Mouse (Mus musculus): Measurements from ENCODE around the gene Klhdc8b. TPM values are rescaled to one million over a fixed set of nuclear protein-coding genes. Genes with fewer than 3 reads are reported as not detected.

Klhdc8b gene
- polyA plus RNA-seq, 1 experiment = 5.8 TPM

- Histone ChIP-seq H3K27ac (ENCODE audit: insufficient read depth, low read length) (peak within 1 kb of the TSS; percentile 88), H3K27me3 (ENCODE audit: control insufficient read depth, insufficient read depth, low read length, poor library complexity, severe bottlenecking) (no peaks in the 10 kb centered on the region), H3K36me3 (ENCODE audit: control insufficient read depth, insufficient read depth, low read length, poor library complexity, severe bottlenecking) (peaks cover 28% of the 10 kb centered on the region), H3K4me3 (ENCODE audit: low read depth, low read length) (peak within 1 kb of the TSS; percentile 78), H3K4me1 (ENCODE audit: control insufficient read depth, insufficient read depth, low read length) (no peaks in the 10 kb centered on the region), H3K9ac (ENCODE audit: low read depth, poor library complexity, severe bottlenecking) (peak within 1 kb of the TSS; percentile 85), H3K9me3 (replicated peaks; ENCODE audit: control insufficient read depth, insufficient read depth, low read length, poor library complexity, severe bottlenecking) (no peaks in the 10 kb centered on the region)
- TF ChIP-seq EP300 (IDR thresholded peaks at IDR 0.05; ENCODE audit: insufficient read depth, low read depth, low read length) (0 out of 2 replicates have a peak, but pooled peaks have one; percentile 2), CTCF (IDR thresholded peaks at IDR 0.05; ENCODE audit: low read depth, low read length) (no peak), POLR2A (IDR thresholded peaks at IDR 0.05; ENCODE audit: insufficient read depth, low read length) (no peak)
Observed at GRCm38 (mm10) chr9:108490559-108491285, 29.3 kb upstream of the Klhdc8b start, which contains the start of gene Usp19. Gene Usp19, plus strand, starts transcription at chr9:108490602.

- Histone ChIP-seq H3K4me1 (ENCODE audit: control insufficient read depth, insufficient read depth, low read length) (no peaks in the 10 kb centered on the region), H3K9me3 (replicated peaks; ENCODE audit: control insufficient read depth, insufficient read depth, low read length, poor library complexity, severe bottlenecking) (no peaks in the 10 kb centered on the region), H3K27ac (ENCODE audit: insufficient read depth, low read length) (peak overlapping the region; percentile 88), H3K36me3 (ENCODE audit: control insufficient read depth, insufficient read depth, low read length, poor library complexity, severe bottlenecking) (peaks cover 22% of the 10 kb centered on the region), H3K4me3 (ENCODE audit: low read depth, low read length) (peak overlapping the region; percentile 78), H3K27me3 (ENCODE audit: control insufficient read depth, insufficient read depth, low read length, poor library complexity, severe bottlenecking) (no peaks in the 10 kb centered on the region), H3K9ac (ENCODE audit: low read depth, poor library complexity, severe bottlenecking) (peak overlapping the region; percentile 85)
- TF ChIP-seq CTCF (IDR thresholded peaks at IDR 0.05; ENCODE audit: low read depth, low read length) = no peak
- TF ChIP-seq POLR2A (IDR thresholded peaks at IDR 0.05; ENCODE audit: insufficient read depth, low read length) = peak; percentile 46
- no peak for TF ChIP-seq EP300 (IDR thresholded peaks at IDR 0.05; ENCODE audit: insufficient read depth, low read depth, low read length)
Observed at GRCm38 (mm10) chr9:108489702-108490558, 28.5 kb upstream of the Klhdc8b start.

GRCm38 (mm10) chr9:108489215-108489614, 27.8 kb upstream of the Klhdc8b start:
- H3K9ac ChIP-seq (ENCODE audit: low read depth, poor library complexity, severe bottlenecking) = 0 out of 2 replicates have a peak overlapping the region, but pooled peaks have one; percentile 85
- H3K27ac ChIP-seq (ENCODE audit: insufficient read depth, low read length) = peak overlapping the region; percentile 88
- TF ChIP-seq EP300 (IDR thresholded peaks at IDR 0.05; ENCODE audit: insufficient read depth, low read depth, low read length) (no peak), POLR2A (IDR thresholded peaks at IDR 0.05; ENCODE audit: insufficient read depth, low read length) (no peak), CTCF (IDR thresholded peaks at IDR 0.05; ENCODE audit: low read depth, low read length) (no peak)
- H3K27me3 ChIP-seq (ENCODE audit: control insufficient read depth, insufficient read depth, low read length, poor library complexity, severe bottlenecking) = no peaks in the 10 kb centered on the region
- H3K4me3 ChIP-seq (ENCODE audit: low read depth, low read length) = no peak overlapping the region
- no peaks in the 10 kb centered on the region for H3K9me3 ChIP-seq (replicated peaks; ENCODE audit: control insufficient read depth, insufficient read depth, low read length, poor library complexity, severe bottlenecking)
- H3K4me1 ChIP-seq (ENCODE audit: control insufficient read depth, insufficient read depth, low read length) = no peaks in the 10 kb centered on the region
- H3K36me3 ChIP-seq (ENCODE audit: control insufficient read depth, insufficient read depth, low read length, poor library complexity, severe bottlenecking) = peaks cover 16% of the 10 kb centered on the region

- H3K27me3 ChIP-seq (ENCODE audit: control insufficient read depth, insufficient read depth, low read length, poor library complexity, severe bottlenecking) = no peaks in the 10 kb centered on the region
- H3K4me1 ChIP-seq (ENCODE audit: control insufficient read depth, insufficient read depth, low read length) = no peaks in the 10 kb centered on the region
- H3K9me3 ChIP-seq (replicated peaks; ENCODE audit: control insufficient read depth, insufficient read depth, low read length, poor library complexity, severe bottlenecking) = no peaks in the 10 kb centered on the region
- H3K27ac ChIP-seq (ENCODE audit: insufficient read depth, low read length) = no peak overlapping the region
- H3K4me3 ChIP-seq (ENCODE audit: low read depth, low read length) = peak overlapping the region; percentile 23
- H3K9ac ChIP-seq (ENCODE audit: low read depth, poor library complexity, severe bottlenecking) = no peak overlapping the region
- TF ChIP-seq CTCF (IDR thresholded peaks at IDR 0.05; ENCODE audit: low read depth, low read length) = no peak
- no peak for TF ChIP-seq EP300 (IDR thresholded peaks at IDR 0.05; ENCODE audit: insufficient read depth, low read depth, low read length)
- peaks cover 8% of the 10 kb centered on the region for H3K36me3 ChIP-seq (ENCODE audit: control insufficient read depth, insufficient read depth, low read length, poor library complexity, severe bottlenecking)
Observed at GRCm38 (mm10) chr9:108488403-108488802, 27.0 kb upstream of the Klhdc8b start.

GRCm38 (mm10) chr9:108486973-108487530, 25.7 kb upstream of the Klhdc8b start:
- H3K4me1 ChIP-seq (ENCODE audit: control insufficient read depth, insufficient read depth, low read length) = no peaks in the 10 kb centered on the region
- H3K4me3 ChIP-seq (ENCODE audit: low read depth, low read length) = no peak overlapping the region
- H3K9ac ChIP-seq (ENCODE audit: low read depth, poor library complexity, severe bottlenecking) = no peak overlapping the region
- no peaks in the 10 kb centered on the region for H3K36me3 ChIP-seq (ENCODE audit: control insufficient read depth, insufficient read depth, low read length, poor library complexity, severe bottlenecking)
- no peaks in the 10 kb centered on the region for H3K9me3 ChIP-seq (replicated peaks; ENCODE audit: control insufficient read depth, insufficient read depth, low read length, poor library complexity, severe bottlenecking)
- H3K27me3 ChIP-seq (ENCODE audit: control insufficient read depth, insufficient read depth, low read length, poor library complexity, severe bottlenecking) = no peaks in the 10 kb centered on the region
- H3K27ac ChIP-seq (ENCODE audit: insufficient read depth, low read length) = no peak overlapping the region
- no peak for TF ChIP-seq EP300 (IDR thresholded peaks at IDR 0.05; ENCODE audit: insufficient read depth, low read depth, low read length)
- TF ChIP-seq CTCF (IDR thresholded peaks at IDR 0.05; ENCODE audit: low read depth, low read length) = no peak
- TF ChIP-seq POLR2A (IDR thresholded peaks at IDR 0.05; ENCODE audit: insufficient read depth, low read length) = no peak
